Mouse (Mus musculus): Measurements from ENCODE around the gene Pmepa1. TPM values are rescaled to one million over a fixed set of nuclear protein-coding genes. Genes with fewer than 3 reads are reported as not detected.

The Pmepa1 gene
- polyA plus RNA-seq, 1 experiment from 2014 or later: 9.8 TPM

GRCm38 (mm10) chr2:173265468-173266265 is 10.7 kb downstream of the Pmepa1 start:
- ATAC-seq (no peak), DNase-seq (ENCODE audit: low spot score) (no peak)
- TF ChIP-seq EP300 (IDR thresholded peaks at IDR 0.05) (no peak), CTCF (IDR thresholded peaks at IDR 0.05) (no peak)
- H3K27me3 ChIP-seq (replicated peaks; ENCODE audit: insufficient read depth, low read length): no peaks in the 10 kb centered on the region
- H3K4me2 ChIP-seq (replicated peaks; ENCODE audit: low read depth, low read length): no peak overlapping the region
- WGBS: 88% methylated on average over 22 of the region's 22 CpGs
- no peak overlapping the region for H3K4me3 ChIP-seq (ENCODE audit: low read depth, low read length)
- peaks cover 10% of the 10 kb centered on the region; the same call in 1 of the 2 replicates for H3K4me1 ChIP-seq (ENCODE audit: insufficient read depth, low read depth, low read length)
- H3K9me3 ChIP-seq (ENCODE audit: low read length): no peaks in the 10 kb centered on the region
- no peaks in the 10 kb centered on the region for H3K36me3 ChIP-seq (ENCODE audit: insufficient read depth, low read length)
- H3K27ac ChIP-seq (ENCODE audit: low read length): no peak overlapping the region
- H3K9ac ChIP-seq (replicated peaks; ENCODE audit: low read depth): no peak overlapping the region

- Histone ChIP-seq H3K27me3 (replicated peaks; ENCODE audit: insufficient read depth, low read length) (no peaks in the 10 kb centered on the region), H3K9me3 (ENCODE audit: low read length) (no peaks in the 10 kb centered on the region), H3K27ac (ENCODE audit: low read length) (no peak overlapping the region), H3K4me2 (replicated peaks; ENCODE audit: low read depth, low read length) (no peak overlapping the region), H3K4me3 (ENCODE audit: low read depth, low read length) (no peak overlapping the region), H3K36me3 (ENCODE audit: insufficient read depth, low read length) (no peaks in the 10 kb centered on the region), H3K4me1 (ENCODE audit: insufficient read depth, low read depth, low read length) (peaks cover 7% of the 10 kb centered on the region; the same call in 1 of the 2 replicates), H3K9ac (replicated peaks; ENCODE audit: low read depth) (no peak overlapping the region)
- ATAC-seq (peak; percentile 50), DNase-seq (ENCODE audit: low spot score) (peak; percentile 69)
- TF ChIP-seq EP300 (IDR thresholded peaks at IDR 0.05) (no peak), CTCF (IDR thresholded peaks at IDR 0.05) (no peak)
- 37% methylated on average over 13 of the region's 13 CpGs for WGBS
Measured at GRCm38 (mm10) chr2:173264467-173265128, 11.7 kb downstream of the Pmepa1 start.

GRCm38 (mm10) chr2:173263636-173264330 is 12.6 kb downstream of the Pmepa1 start:
- no peak overlapping the region for H3K4me2 ChIP-seq (replicated peaks; ENCODE audit: low read depth, low read length)
- no peaks in the 10 kb centered on the region for H3K36me3 ChIP-seq (ENCODE audit: insufficient read depth, low read length)
- H3K27me3 ChIP-seq (replicated peaks; ENCODE audit: insufficient read depth, low read length): no peaks in the 10 kb centered on the region
- peaks cover 6% of the 10 kb centered on the region; the same call in 1 of the 2 replicates for H3K4me1 ChIP-seq (ENCODE audit: insufficient read depth, low read depth, low read length)
- peak; percentile 44 for ATAC-seq
- no peak overlapping the region for H3K4me3 ChIP-seq (ENCODE audit: low read depth, low read length)
- H3K27ac ChIP-seq (ENCODE audit: low read length): no peak overlapping the region
- peak; percentile 48 for DNase-seq (ENCODE audit: low spot score)
- TF ChIP-seq CTCF (IDR thresholded peaks at IDR 0.05): no peak
- no peak for TF ChIP-seq EP300 (IDR thresholded peaks at IDR 0.05)
- H3K9me3 ChIP-seq (ENCODE audit: low read length): no peaks in the 10 kb centered on the region
- no peak overlapping the region for H3K9ac ChIP-seq (replicated peaks; ENCODE audit: low read depth)
- 52% methylated on average over 11 of the region's 11 CpGs for WGBS

- no peak for TF ChIP-seq EP300 (IDR thresholded peaks at IDR 0.05)
- no peak for TF ChIP-seq CTCF (IDR thresholded peaks at IDR 0.05)
- ATAC-seq: no peak
- H3K4me3 ChIP-seq (ENCODE audit: low read depth, low read length): no peak overlapping the region
- H3K36me3 ChIP-seq (ENCODE audit: insufficient read depth, low read length): no peaks in the 10 kb centered on the region
- WGBS: 43% methylated on average over 10 of the region's 10 CpGs
- no peaks in the 10 kb centered on the region for H3K27me3 ChIP-seq (replicated peaks; ENCODE audit: insufficient read depth, low read length)
- H3K9me3 ChIP-seq (ENCODE audit: low read length): no peaks in the 10 kb centered on the region
- H3K4me1 ChIP-seq (ENCODE audit: insufficient read depth, low read depth, low read length): peaks cover 22% of the 10 kb centered on the region; the same call in 1 of the 2 replicates
- no peak overlapping the region for H3K4me2 ChIP-seq (replicated peaks; ENCODE audit: low read depth, low read length)
- H3K9ac ChIP-seq (replicated peaks; ENCODE audit: low read depth): no peak overlapping the region
- no peak for DNase-seq (ENCODE audit: low spot score)
- no peak overlapping the region for H3K27ac ChIP-seq (ENCODE audit: low read length)
Measured at GRCm38 (mm10) chr2:173261497-173261896, 14.8 kb downstream of the Pmepa1 start.

- Histone ChIP-seq H3K4me2 (replicated peaks; ENCODE audit: low read depth, low read length) (no peak overlapping the region), H3K4me1 (ENCODE audit: insufficient read depth, low read depth, low read length) (peaks cover 34% of the 10 kb centered on the region; the same call in 1 of the 2 replicates), H3K27me3 (replicated peaks; ENCODE audit: insufficient read depth, low read length) (no peaks in the 10 kb centered on the region), H3K9me3 (ENCODE audit: low read length) (no peaks in the 10 kb centered on the region), H3K9ac (replicated peaks; ENCODE audit: low read depth) (no peak overlapping the region), H3K36me3 (ENCODE audit: insufficient read depth, low read length) (no peaks in the 10 kb centered on the region), H3K4me3 (ENCODE audit: low read depth, low read length) (no peak overlapping the region), H3K27ac (ENCODE audit: low read length) (no peak overlapping the region)
- peak; percentile 12; the same call in 1 of the 2 replicates for ATAC-seq
- no peak for DNase-seq (ENCODE audit: low spot score)
- 56% methylated on average over 9 of the region's 9 CpGs for WGBS
- TF ChIP-seq EP300 (IDR thresholded peaks at IDR 0.05) (no peak), CTCF (IDR thresholded peaks at IDR 0.05) (no peak)
Measured at GRCm38 (mm10) chr2:173258459-173259091, 17.8 kb downstream of the Pmepa1 start.

All from lung, postnatal 0 days (tissue).